Mouse (Mus musculus) lung, postnatal 25 days (tissue): ENCODE measurements around the gene Colq.

Source experiments
- DNase-seq: peaks from one replicate; pipeline ENCODE4 v3.0.0; 2022; ENCODE audit warnings: low spot score

The Colq gene

GRCm38 (mm10) chr14:31574903-31575665 is 16.1 kb downstream of the Colq start:
- DNase-seq = no peak

DNA sequence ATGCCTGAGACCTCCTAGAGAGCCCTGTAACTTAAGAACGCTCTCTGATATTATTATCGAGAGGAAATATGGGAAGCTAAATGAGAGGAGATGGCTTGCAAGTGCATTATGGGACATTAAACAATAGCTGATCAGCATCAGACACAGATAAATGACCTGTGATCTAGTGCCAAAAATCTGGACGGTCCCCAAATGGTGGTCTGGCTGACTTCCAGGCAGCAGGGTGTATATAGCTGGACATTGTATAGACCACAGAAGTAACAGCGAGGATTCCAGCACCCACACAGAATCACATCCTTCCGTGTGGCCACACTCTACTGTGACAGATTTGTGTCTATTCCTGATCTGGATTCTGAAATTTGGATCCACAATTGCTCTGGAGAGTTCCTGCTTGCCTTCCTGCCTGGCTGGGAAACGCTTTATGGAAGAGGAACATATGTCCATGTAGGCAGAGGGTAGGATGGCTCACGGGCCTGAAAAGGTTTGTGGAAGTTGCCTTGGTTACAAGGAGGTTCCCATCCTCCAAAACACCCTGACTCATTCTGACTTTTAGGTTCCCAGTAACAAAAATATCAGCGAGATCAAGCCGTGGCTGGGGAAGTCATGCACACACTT is 18.5 kb downstream of the Colq start:
- DNase-seq = no peak

DNA sequence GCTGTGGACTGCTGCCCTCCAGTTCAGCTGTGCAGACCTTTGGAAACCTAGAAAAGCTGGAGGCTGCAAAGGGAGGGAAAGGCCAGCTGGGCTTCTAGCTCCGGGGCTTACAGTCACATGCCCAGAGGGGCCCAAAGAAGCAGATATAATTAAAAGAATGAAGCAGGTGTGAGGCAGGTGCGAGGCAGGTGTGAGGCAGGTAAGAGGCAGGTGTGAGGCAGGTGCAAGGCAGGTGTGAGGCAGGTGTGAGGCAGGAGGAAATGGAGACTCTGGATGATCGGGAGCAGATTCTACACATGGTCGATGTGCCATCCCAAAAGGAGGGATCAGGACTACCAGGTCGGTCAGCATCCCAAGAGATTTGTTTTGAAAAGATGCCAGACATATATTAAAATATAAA is 19.7 kb downstream of the Colq start:
- DNase-seq = no peak

GRCm38 (mm10) chr14:31570131-31570951 is 20.8 kb downstream of the Colq start:
- no peak for DNase-seq

GRCm38 (mm10) chr14:31569151-31569631 is 22.0 kb downstream of the Colq start:
- peak; percentile 48 for DNase-seq

GRCm38 (mm10) chr14:31565478-31566212 is 25.5 kb downstream of the Colq start:
- DNase-seq = no peak

DNA sequence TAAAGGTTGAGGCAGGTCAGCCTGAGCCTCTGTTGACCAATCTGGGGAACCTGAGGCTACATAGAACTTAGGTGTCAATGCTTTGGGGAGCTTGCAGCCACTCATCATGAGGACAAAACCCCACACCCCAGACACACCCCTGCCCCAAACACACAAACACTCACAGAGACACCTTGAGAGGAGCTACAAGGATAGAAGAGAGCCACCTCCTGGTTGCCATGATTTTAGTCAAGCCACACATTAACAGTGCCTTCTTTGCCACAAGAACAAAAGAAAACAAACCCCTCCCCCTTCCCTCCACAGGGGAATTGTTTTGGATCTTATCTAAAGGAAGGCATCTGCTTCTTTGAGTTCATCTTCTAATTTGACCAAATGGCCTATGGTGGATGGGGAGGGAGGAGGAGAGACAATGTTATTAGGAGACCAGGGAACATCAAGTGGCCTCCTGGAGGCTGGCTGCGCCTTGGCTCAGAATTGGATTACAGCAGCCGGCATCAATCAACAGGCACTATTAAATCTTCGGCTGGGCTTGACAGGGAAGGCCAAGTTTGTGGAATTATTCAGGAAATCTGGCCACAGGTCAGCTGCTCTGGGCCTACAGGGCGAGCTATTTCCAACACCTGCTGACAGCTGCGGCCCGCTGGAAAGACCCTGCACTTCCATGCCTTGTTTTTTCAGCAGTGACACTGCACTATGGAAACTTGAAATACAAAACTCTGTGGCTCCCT is 26.5 kb downstream of the Colq start:
- peak; percentile 72 for DNase-seq

GRCm38 (mm10) chr14:31560886-31561285 is 30.3 kb downstream of the Colq start:
- peak; percentile 34 for DNase-seq

DNA sequence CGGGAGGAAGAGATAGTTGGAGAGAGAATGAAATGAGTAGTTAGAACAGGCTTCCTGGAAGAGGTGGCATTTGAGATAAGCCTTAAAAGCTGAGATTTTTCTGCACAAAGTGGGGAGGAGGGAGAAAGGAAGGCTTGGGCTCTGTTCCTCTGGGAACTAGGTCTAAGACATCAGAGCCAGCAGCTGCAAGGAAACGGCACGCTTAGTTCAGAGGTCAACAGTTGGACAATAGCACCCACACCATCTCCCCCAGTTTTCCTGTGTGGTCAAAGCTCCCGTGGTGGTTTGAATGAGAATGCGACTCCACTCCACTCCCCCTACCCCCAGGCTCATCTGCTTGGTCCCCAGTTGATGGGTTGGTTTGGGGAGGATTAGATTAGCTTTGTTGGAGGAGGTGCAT is 31.9 kb downstream of the Colq start:
- peak; percentile 38 for DNase-seq

DNA sequence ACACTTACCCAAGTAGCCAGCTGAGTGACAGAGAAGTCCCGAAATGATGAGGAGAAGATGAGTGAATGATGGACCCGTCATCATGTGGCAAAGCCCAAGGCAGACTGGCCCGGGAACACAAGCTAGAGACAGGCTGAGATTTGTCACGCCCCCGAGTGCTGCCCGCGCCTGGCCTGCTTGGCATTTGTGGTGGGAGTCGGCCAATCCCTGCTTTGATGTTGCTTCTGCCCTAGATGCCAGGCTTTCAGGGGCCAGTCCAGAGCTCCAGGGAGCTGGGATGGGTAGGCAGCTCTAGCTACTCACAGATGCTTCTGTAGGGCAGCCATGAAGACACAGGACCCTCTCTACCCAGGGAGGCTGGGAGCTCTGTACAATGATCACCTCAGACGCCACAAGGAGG is 33.4 kb downstream of the Colq start:
- DNase-seq = no peak

GRCm38 (mm10) chr14:31557273-31557672 is 33.9 kb downstream of the Colq start:
- DNase-seq = no peak

- DNase-seq = no peak
Observed at GRCm38 (mm10) chr14:31556526-31557260, 34.5 kb downstream of the Colq start.

- no peak for DNase-seq
Observed at GRCm38 (mm10) chr14:31555963-31556434, 35.1 kb downstream of the Colq start.

DNA sequence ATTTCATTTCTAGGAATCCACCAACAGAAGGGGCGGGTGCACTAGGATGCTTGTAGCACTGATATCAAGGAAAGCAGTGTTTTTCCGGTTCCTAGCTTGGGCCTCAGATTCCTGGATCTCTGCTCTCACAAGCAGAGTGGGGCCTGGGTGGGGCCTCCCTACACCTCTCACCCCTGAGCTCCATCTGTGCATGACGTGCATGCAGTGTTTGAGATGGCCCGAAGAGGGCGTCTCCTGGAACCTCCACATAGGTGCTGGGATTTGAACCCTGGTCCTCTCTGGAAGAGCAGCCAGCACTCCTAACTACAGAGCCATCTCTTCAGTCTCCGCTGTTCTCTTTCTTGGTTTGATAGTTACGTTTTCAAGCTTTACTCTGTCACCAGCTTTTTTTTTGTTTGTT is 36.1 kb downstream of the Colq start:
- no peak for DNase-seq

GRCm38 (mm10) chr14:31543885-31544442 is 47.2 kb downstream of the Colq start:
- no peak for DNase-seq

GRCm38 (mm10) chr14:31537298-31537697 is 53.8 kb downstream of the Colq start:
- DNase-seq = peak; percentile 24

DNA sequence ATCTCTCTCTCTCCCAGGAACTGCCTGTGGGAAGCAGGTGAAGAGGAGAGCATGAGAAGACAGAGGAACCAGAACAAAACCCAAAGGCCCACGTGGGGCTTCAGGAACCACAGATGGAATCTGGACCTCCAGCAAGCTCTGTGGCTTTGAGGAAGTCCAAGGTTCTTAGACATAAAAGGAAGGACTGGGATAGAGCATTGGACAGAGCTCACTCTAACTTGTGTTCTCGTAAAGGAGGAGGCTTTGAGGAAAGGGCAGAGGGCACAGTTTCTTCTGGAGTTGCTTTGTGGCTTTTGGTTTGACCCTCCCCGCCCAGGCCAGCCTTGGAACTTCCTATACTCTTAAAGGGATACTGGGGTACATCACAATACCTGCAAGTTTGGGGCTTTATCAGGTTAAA is 58.5 kb downstream of the Colq start:
- DNase-seq = no peak

DNA sequence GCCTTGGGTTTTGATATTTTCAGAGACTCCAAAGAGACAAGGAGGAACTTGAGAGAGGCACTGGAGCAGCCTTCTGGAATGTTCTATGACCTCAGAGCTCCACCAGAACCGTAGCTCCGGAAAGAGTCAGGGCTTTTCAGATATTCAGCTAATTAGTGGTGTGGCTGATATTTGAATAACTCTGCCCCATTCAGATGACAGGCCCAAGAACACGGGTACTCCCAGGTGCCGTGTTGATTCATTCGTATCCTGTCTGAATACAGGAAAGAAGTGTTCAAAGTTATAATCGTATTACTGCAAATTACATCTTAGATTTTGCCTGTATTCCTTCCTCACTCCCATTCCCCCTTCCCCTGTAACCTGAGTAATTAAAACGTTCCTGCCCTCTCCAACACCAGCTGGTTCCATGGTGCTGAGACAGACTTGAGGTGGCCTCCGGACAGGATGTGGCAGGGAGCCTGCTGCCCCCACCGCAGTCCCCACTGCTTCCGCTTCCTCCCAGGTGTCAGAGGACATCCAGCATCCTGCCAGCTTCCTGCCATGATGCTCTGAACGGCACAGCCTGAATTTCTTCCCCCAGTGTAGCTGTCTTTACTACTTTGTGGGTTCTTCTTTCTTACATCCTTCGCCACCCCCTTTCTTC is 59.5 kb downstream of the Colq start:
- peak; percentile 49 for DNase-seq

DNA sequence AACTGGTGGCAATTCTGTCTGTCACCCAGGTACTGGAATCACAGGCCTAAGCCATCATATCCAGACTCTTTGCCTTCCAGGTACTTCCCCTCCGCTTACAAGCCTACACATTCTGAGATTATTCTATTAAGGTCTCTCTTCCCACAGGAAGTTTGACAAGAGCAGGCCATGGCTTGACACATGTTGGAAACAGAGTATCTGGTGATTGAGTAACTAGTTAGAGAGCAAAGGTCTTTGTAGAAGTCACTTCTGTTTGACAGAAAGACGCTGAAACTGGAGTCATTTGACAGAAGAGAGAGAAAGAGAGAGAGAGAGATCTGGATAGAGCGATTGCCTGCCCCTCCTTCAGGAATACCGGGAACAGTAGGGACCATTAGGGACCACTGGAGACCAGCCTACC is 60.3 kb downstream of the Colq start:
- DNase-seq = no peak
